Mouse (Mus musculus): ENCODE data around the gene Olfr868. TPM values are rescaled to one million over a fixed set of nuclear protein-coding genes. Genes with fewer than 3 reads are reported as not detected.

The Olfr868 gene
- total RNA-seq (2023), result not detected in 2 replicates

GRCm38 (mm10) chr9:20098326-20098725 is at the start of gene Olfr868:
TSS of gene Olfr868 (plus strand) at chr9:20098626.

DNA sequence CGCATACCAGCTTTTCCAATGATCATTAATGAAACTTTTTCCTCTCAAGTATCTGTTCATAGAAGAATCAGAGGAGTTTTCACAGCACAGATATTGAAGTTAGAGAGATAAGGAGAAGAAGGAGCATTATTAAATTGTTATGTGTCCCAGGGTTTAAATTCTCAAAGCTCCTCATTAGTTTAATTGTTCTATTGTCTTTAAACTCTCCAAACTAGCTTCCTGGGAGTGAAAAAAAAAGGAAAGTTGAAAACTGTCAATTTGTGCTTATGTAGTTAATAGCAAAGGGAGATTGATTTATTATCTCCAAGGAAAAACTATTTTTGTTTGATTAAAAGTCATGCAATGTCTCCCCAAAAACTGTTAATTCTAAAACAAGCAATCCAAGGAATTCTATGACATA is 41.0 kb upstream of the Olfr868 start, which contains the start of gene Olfr867:
Olfr867 (minus strand) TSS at position 101 of the 400 bp plus-strand sequence.

DNA sequence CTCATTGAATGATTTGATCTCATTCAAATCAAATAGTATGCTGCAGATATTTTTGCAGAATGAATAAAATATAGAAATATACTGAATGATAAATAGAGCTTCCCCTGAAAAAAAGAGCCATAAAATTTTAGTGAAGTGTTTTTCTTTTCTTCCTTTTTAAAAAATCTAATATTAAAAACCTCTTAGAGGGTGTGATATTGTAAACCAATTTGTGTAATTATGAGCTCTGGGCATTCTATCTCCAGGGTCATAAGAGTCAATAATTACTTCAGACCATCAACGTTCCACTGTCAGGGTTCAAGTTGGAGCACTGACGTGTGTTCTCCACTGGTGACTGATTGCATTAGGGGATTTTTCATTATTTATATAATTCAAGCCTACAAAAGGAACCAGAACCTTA is 30.3 kb downstream of the Olfr868 start, which contains the start of gene Olfr869:
Olfr869 (plus strand) TSS at position 301 of the 400 bp plus-strand sequence.

Other genes with a start within 250 kb of the Olfr868 start
- gene Olfr860, start 248.9 kb upstream of the Olfr868 start, total RNA-seq (2023), result not detected in 2 replicates
- not detected in 2 replicates for gene Olfr862, start 210.6 kb upstream of the Olfr868 start, total RNA-seq (2023)
- gene Olfr77, start 181.8 kb upstream of the Olfr868 start, total RNA-seq (2023), result not detected in 2 replicates
- not detected in 2 replicates for gene Olfr866, start 70.6 kb upstream of the Olfr868 start, total RNA-seq (2023)
- gene Olfr867, start 41.1 kb upstream of the Olfr868 start, total RNA-seq (2023), result not detected in 2 replicates
- gene Olfr869, start 30.4 kb downstream of the Olfr868 start, total RNA-seq (2023), result not detected in 2 replicates
- not detected in 2 replicates for gene Olfr870, start 75.4 kb downstream of the Olfr868 start, total RNA-seq (2023)
- gene Olfr871, start 113.6 kb downstream of the Olfr868 start, total RNA-seq (2023), result not detected in 2 replicates
- gene Olfr872, start 138.5 kb downstream of the Olfr868 start, total RNA-seq (2023), result not detected in 2 replicates
- not detected in 2 replicates for gene Olfr39, start 183.7 kb downstream of the Olfr868 start, total RNA-seq (2023)
- gene Olfr873, start 199.9 kb downstream of the Olfr868 start, total RNA-seq (2023), result not detected in 2 replicates
- not detected in 2 replicates for gene Olfr18, start 237.5 kb downstream of the Olfr868 start, total RNA-seq (2023)

Data from neutrophil, adult 65 days (primary cell).